In genomic region chr2:67976488-67976887, GRCm38 (mm10) we compare ENCODE assay signal across 20 mouse cellular contexts.
A peak's percentile ranks its signal among the peaks of the same experiment; 100 is the strongest.
DNase-seq lines count a peak whose midpoint lies in the region; ATAC-seq and TF ChIP-seq lines count a peak whose summit lies in the region.
"Had no signal": no experiment of that assay in that cellular context is flagged by ENCODE, and none has a peak within 500 bp of the region (broad histone marks: within the 10 kb centered on the region; RNA-seq: fewer than 3 reads in every experiment).

No protein-coding gene starts in this region.

- peak; percentile 60 for ATAC-seq in frontal cortex, adult (ENCODE audit: low TSS enrichment)
- no peak for ATAC-seq in megakaryocyte, adult 5-6 weeks (ENCODE audit: poor library complexity, severe bottlenecking)
- ATAC-seq: forebrain, embryonic 15.5 days; hindbrain, postnatal 0 days had no signal

- DNase-seq in frontal cortex, postnatal 36 days (ENCODE audit: low spot score in 2 of 2), result no peak
- peak; percentile 26 to 27 for DNase-seq in right cerebral cortex, adult 2 months (ENCODE audit: low spot score in 2 of 2)
- DNase-seq in right cerebral cortex, postnatal 10 days (ENCODE audit: low spot score in 2 of 2), result no peak
- DNase-seq in Muller cell, postnatal 12 days (ENCODE audit: inconsistent ontology term), result peak; percentile 46
- DNase-seq: B cell, adult 2 months; cerebellum, adult 11-12 months; cerebellum, adult 9-10 months; cerebellum, postnatal 25 days; gastrocnemius, postnatal 14 days; heart, adult 2 months; heart, postnatal 14 days had no signal

- H3K79me2 ChIP-seq in myocyte (ENCODE audit: control insufficient read depth, insufficient read depth), result no peaks in the 10 kb centered on the region

- H3ac ChIP-seq in myocyte (ENCODE audit: control insufficient read depth, insufficient read length), result no peak overlapping the region

- H3K4me2 ChIP-seq in myocyte (ENCODE audit: low read depth), result peak overlapping the region; percentile 31
- H3K4me2 ChIP-seq: embryonic facial prominence, embryonic 12.5 days; forebrain, embryonic 15.5 days; heart, embryonic 11.5 days; heart, embryonic 15.5 days; hindbrain, embryonic 13.5 days had no signal

- H3K4me3 ChIP-seq in myocyte, result no peak overlapping the region
- H3K4me3 ChIP-seq: embryonic facial prominence, embryonic 12.5 days; forebrain, embryonic 15.5 days; heart, adult 2 months; heart, embryonic 15.5 days; hindbrain, embryonic 13.5 days had no signal

- H3K36me3 ChIP-seq in myocyte (ENCODE audit: control insufficient read depth, insufficient read depth), result no peaks in the 10 kb centered on the region
- H3K36me3 ChIP-seq: embryonic facial prominence, embryonic 12.5 days; forebrain, embryonic 15.5 days; heart, embryonic 15.5 days; hindbrain, embryonic 13.5 days had no signal

- H3K27me3 ChIP-seq in myocyte (ENCODE audit: control insufficient read depth, insufficient read depth, insufficient read length), result no peaks in the 10 kb centered on the region
- H3K27me3 ChIP-seq: embryonic facial prominence, embryonic 12.5 days; forebrain, embryonic 15.5 days; heart, embryonic 15.5 days; hindbrain, embryonic 13.5 days had no signal

- TF ChIP-seq POLR2A in myocyte (IDR thresholded peaks at IDR 0.05; ENCODE audit: insufficient read length, low read depth), result no peak

TF ChIP-seq in myocyte, 11 proteins besides CTCF, POLR2A, EP300 and RAD21:
- TF ChIP-seq POLR2AphosphoS2 (IDR thresholded peaks at IDR 0.05; ENCODE audit: insufficient read length, low read depth) (no peak), MYOG (IDR thresholded peaks at IDR 0.05; ENCODE audit: control insufficient read depth in 1 of 3, insufficient read depth in 1 of 3, insufficient read length in 2 of 3, low read depth in 2 of 3) (no peak), MAX (IDR thresholded peaks at IDR 0.05; ENCODE audit: low read depth) (no peak), SRF (IDR thresholded peaks at IDR 0.05; ENCODE audit: control insufficient read depth, insufficient read length, low read depth) (no peak), USF1 (IDR thresholded peaks at IDR 0.05; ENCODE audit: low read depth) (no peak), TCF3 (IDR thresholded peaks at IDR 0.05; ENCODE audit: insufficient read length, low read depth) (no peak), REST (IDR thresholded peaks at IDR 0.05; ENCODE audit: insufficient read depth, insufficient read length) (no peak), TCF12 (IDR thresholded peaks at IDR 0.05; ENCODE audit: insufficient read depth, poor library complexity, severe bottlenecking) (no peak), E2F4 (IDR thresholded peaks at IDR 0.05; ENCODE audit: insufficient read depth) (no peak), MYOD1 (IDR thresholded peaks at IDR 0.05; ENCODE audit: control insufficient read depth in 1 of 3, insufficient read length in 2 of 3, low read depth in 2 of 3) (no peak)

Comparison
In these comparisons a context has a peak if more than half of its experiments do, and no peak if none do; other contexts are left out.
1. DNase-seq: peak in right cerebral cortex, adult 2 months (2 of 2) and Muller cell, postnatal 12 days (single experiment); none in frontal cortex, postnatal 36 days (0 of 2) and right cerebral cortex, postnatal 10 days (0 of 2).